34 mouse cellular contexts compared by ENCODE assay signal in genomic region chr2:127548342-127549074, GRCm38 (mm10). TPM values are rescaled to one million over a fixed set of nuclear protein-coding genes. Genes with fewer than 3 reads are reported as not detected.
DNase-seq lines count a peak whose midpoint lies in the region; ATAC-seq and TF ChIP-seq lines count a peak whose summit lies in the region.
"Had no signal": no experiment of that assay in that cellular context is flagged by ENCODE, and none has a peak within 500 bp of the region (broad histone marks: within the 10 kb centered on the region; RNA-seq: fewer than 3 reads in every experiment).

No protein-coding gene starts in this region.

- peaks cover 9% of the 10 kb centered on the region for H3K4me1 ChIP-seq in heart, embryonic 10.5 days
- H3K4me1 ChIP-seq in liver, embryonic 14.5 days (replicated peaks; ENCODE audit: control insufficient read depth in 2 of 2, insufficient read depth in 2 of 2, low read length in 1 of 2) = peaks cover 0 to 8% of the 10 kb centered on the region in 2 experiments; a peak in 3 of 4 replicates
- H3K4me1 ChIP-seq: embryonic facial prominence, embryonic 13.5 days; forebrain, embryonic 13.5 days; hindbrain, embryonic 15.5 days; limb, embryonic 13.5 days; megakaryocyte, embryonic 14.5 days; stomach, embryonic 15.5 days had no signal

- no peaks in the 10 kb centered on the region for H3K9me3 ChIP-seq in heart, embryonic 10.5 days
- H3K9me3 ChIP-seq in liver, embryonic 14.5 days (ENCODE audit: control insufficient read depth, low read length) = no peaks in the 10 kb centered on the region
- H3K9me3 ChIP-seq: embryonic facial prominence, embryonic 13.5 days; forebrain, embryonic 13.5 days; hindbrain, embryonic 10.5 days; hindbrain, embryonic 15.5 days; limb, embryonic 13.5 days; stomach, embryonic 15.5 days had no signal

- no peak overlapping the region for H3K27ac ChIP-seq in heart, embryonic 10.5 days
- H3K27ac ChIP-seq in liver, embryonic 14.5 days = peak overlapping the region; percentile 36
- H3K27ac ChIP-seq: embryonic facial prominence, embryonic 13.5 days; forebrain, embryonic 13.5 days; hindbrain, embryonic 10.5 days; hindbrain, embryonic 15.5 days; kidney, postnatal 0 days; limb, embryonic 13.5 days; stomach, embryonic 15.5 days had no signal

- H3K4me3 ChIP-seq in heart, embryonic 10.5 days = no peak overlapping the region
- H3K4me3 ChIP-seq in liver, embryonic 14.5 days (ENCODE audit: insufficient read depth in 1 of 2, low read depth in 2 of 2, low read length in 2 of 2) = no peak overlapping the region
- H3K4me3 ChIP-seq: embryonic facial prominence, embryonic 13.5 days; erythroblast, embryonic 14.5 days; forebrain, embryonic 13.5 days; hindbrain, embryonic 10.5 days; hindbrain, embryonic 15.5 days; limb, embryonic 13.5 days; megakaryocyte, embryonic 14.5 days; stomach, embryonic 15.5 days had no signal

- 0 out of 2 replicates have a peak overlapping the region, but pooled peaks have one; percentile 18 for H3K9ac ChIP-seq in liver, embryonic 14.5 days (replicated peaks)
- H3K9ac ChIP-seq: embryonic facial prominence, embryonic 13.5 days; forebrain, embryonic 13.5 days; hindbrain, embryonic 15.5 days; limb, embryonic 13.5 days; lung, embryonic 14.5 days; stomach, embryonic 15.5 days had no signal

- DNase-seq in heart, adult 11 months = peak; percentile 21
- DNase-seq in heart, embryonic 10.5 days (ENCODE audit: low spot score) = no peak
- DNase-seq in c-Kit-positive CD71-positive TER-119-positive erythroid progenitor cells, embryonic 14.5 days (ENCODE audit: low spot score) = peak; percentile 42
- DNase-seq in liver, embryonic 14.5 days (ENCODE audit: low read depth in 3 of 3, low spot score in 3 of 3) = peak; percentile 48 to 56 (median 50)
- no peak for DNase-seq in frontal cortex, adult 2 months (ENCODE audit: extremely low spot score in 1 of 2, low spot score in 1 of 2)
- no peak for DNase-seq in lung, postnatal 4 days
- no peak for DNase-seq in frontal cortex, postnatal 10 days (ENCODE audit: low spot score in 2 of 2)
- DNase-seq: adrenal gland, adult 2 months; adrenal gland, postnatal 36 days; cerebellum, adult 11 months; heart, postnatal 14 days; kidney, adult 8-10 months; kidney, postnatal 4 days; lung, embryonic 14.5 days; lung, postnatal 14 days; midbrain, embryonic 14.5 days; retina, postnatal 1 day; right cerebral cortex, postnatal 14 days had no signal

- H3K36me3 ChIP-seq in heart, embryonic 10.5 days = no peaks in the 10 kb centered on the region
- H3K36me3 ChIP-seq in liver, embryonic 14.5 days (replicated peaks; ENCODE audit: control insufficient read depth, insufficient read depth, low read depth) = no peaks in the 10 kb centered on the region
- H3K36me3 ChIP-seq: embryonic facial prominence, embryonic 13.5 days; hindbrain, embryonic 10.5 days; hindbrain, embryonic 15.5 days; limb, embryonic 13.5 days; stomach, embryonic 15.5 days had no signal

- ATAC-seq in liver, embryonic 14.5 days (ENCODE audit: insufficient read depth) = peak; percentile 89
- peak; percentile 75 for ATAC-seq in megakaryocyte-erythroid progenitor cell, adult 5-6 weeks (replicated peaks; ENCODE audit: low FRiP score, low TSS enrichment, poor library complexity, severe bottlenecking)
- ATAC-seq: forebrain, embryonic 13.5 days had no signal

- TF ChIP-seq EP300 in liver, embryonic 14.5 days (IDR thresholded peaks at IDR 0.05; ENCODE audit: low read depth) = peak; percentile 58

- WGBS in heart, embryonic 10.5 days = 68% methylated on average over 5 of the region's 5 CpGs
- WGBS in liver, embryonic 14.5 days (ENCODE audit: insufficient replicate concordance) = 20% methylated on average over 5 of the region's 5 CpGs

- no peak for TF ChIP-seq CTCF in liver, embryonic 14.5 days (IDR thresholded peaks at IDR 0.05; ENCODE audit: low read depth)

- H3K27me3 ChIP-seq in heart, embryonic 10.5 days (ENCODE audit: insufficient read depth, poor library complexity, severe bottlenecking) = peaks cover 29% of the 10 kb centered on the region
- H3K27me3 ChIP-seq in liver, embryonic 14.5 days (ENCODE audit: control insufficient read depth, insufficient read depth, low read length) = no peaks in the 10 kb centered on the region
- H3K27me3 ChIP-seq: stomach, embryonic 15.5 days had no signal

- H3K4me2 ChIP-seq in liver, embryonic 14.5 days (ENCODE audit: low read depth) = peak overlapping the region; percentile 26
- H3K4me2 ChIP-seq: embryonic facial prominence, embryonic 13.5 days; forebrain, embryonic 13.5 days; hindbrain, embryonic 15.5 days; limb, embryonic 13.5 days; lung, embryonic 14.5 days; stomach, embryonic 15.5 days had no signal

RNA-seq across cellular contexts. Expression of gene Prom2, which starts 7.2 kb away (rescaled TPM):
- 0.33 and 1.2 TPM in 2 replicates for polyA plus RNA-seq in heart, embryonic 10.5 days (2016; fragmentation: Nextera tagmentation; extraction: Ambion mirVana)
- polyA plus RNA-seq in liver, embryonic 14.5 days (2012; rRNA removed) = 0.01 TPM in 1 of 2 replicates, not detected in the other
- not detected in 2 replicates for polyA plus RNA-seq in liver, embryonic 14.5 days (2014; fragmentation: Nextera tagmentation; extraction: Ambion mirVana)
- total RNA-seq in megakaryocyte-erythroid progenitor cell, adult 5-6 weeks (2014; fragmentation: Nextera tagmentation) = not detected in 2 replicates
- total RNA-seq in megakaryocyte-erythroid progenitor cell, adult 5-6 weeks (2017) = not detected in 2 replicates
- polyA plus RNA-seq in frontal cortex, adult 2 months (2012; rRNA removed) = 0.29 and 0.50 TPM in 2 replicates
- total RNA-seq: common myeloid progenitor, adult 5-6 weeks; gastrocnemius, adult 8-10 months; gastrocnemius, postnatal 4 days; heart, postnatal 14 days; monocyte, adult 5-6 weeks had no signal
- polyA plus RNA-seq: erythroblast, embryonic 14.5 days; forebrain, embryonic 13.5 days; heart, embryonic 14.5 days; midbrain, embryonic 14.5 days; neural tube, embryonic 14.5 days had no signal

RNA-seq across cellular contexts. Expression of gene Kcnip3, which starts 26.6 kb away (rescaled TPM):
- 1.7 and 2.1 TPM in 2 replicates for polyA plus RNA-seq in heart, embryonic 10.5 days (2016; fragmentation: Nextera tagmentation; extraction: Ambion mirVana)
- polyA plus RNA-seq in liver, embryonic 14.5 days (2012; rRNA removed) = 0.36 and 0.38 TPM in 2 replicates
- 0.42 and 0.59 TPM in 2 replicates for polyA plus RNA-seq in liver, embryonic 14.5 days (2014; fragmentation: Nextera tagmentation; extraction: Ambion mirVana)
- total RNA-seq in megakaryocyte-erythroid progenitor cell, adult 5-6 weeks (2014; fragmentation: Nextera tagmentation) = not detected in 2 replicates
- 0.15 TPM in 1 of 2 replicates, not detected in the other for total RNA-seq in megakaryocyte-erythroid progenitor cell, adult 5-6 weeks (2017)
- 87.8 and 92.9 TPM in 2 replicates for polyA plus RNA-seq in frontal cortex, adult 2 months (2012; rRNA removed)

RNA-seq across cellular contexts. Expression of gene Zfp661, which starts 38.4 kb away (rescaled TPM):
- 2.8 and 4.4 TPM in 2 replicates for polyA plus RNA-seq in heart, embryonic 10.5 days (2016; fragmentation: Nextera tagmentation; extraction: Ambion mirVana)
- 1.0 and 1.1 TPM in 2 replicates for polyA plus RNA-seq in liver, embryonic 14.5 days (2012; rRNA removed)
- 0.83 and 0.86 TPM in 2 replicates for polyA plus RNA-seq in liver, embryonic 14.5 days (2014; fragmentation: Nextera tagmentation; extraction: Ambion mirVana)
- total RNA-seq in megakaryocyte-erythroid progenitor cell, adult 5-6 weeks (2014; fragmentation: Nextera tagmentation) = 4.5 and 6.5 TPM in 2 replicates
- 4.5 and 6.2 TPM in 2 replicates for total RNA-seq in megakaryocyte-erythroid progenitor cell, adult 5-6 weeks (2017)
- 9.0 and 9.3 TPM in 2 replicates for polyA plus RNA-seq in frontal cortex, adult 2 months (2012; rRNA removed)
- polyA plus RNA-seq: erythroblast, embryonic 14.5 days had no signal

RNA-seq across cellular contexts. Expression of gene Mrps5, which starts 38.5 kb away (rescaled TPM):
- 155 and 156 TPM in 2 replicates for polyA plus RNA-seq in heart, embryonic 10.5 days (2016; fragmentation: Nextera tagmentation; extraction: Ambion mirVana)
- 25.2 and 46.4 TPM in 2 replicates for polyA plus RNA-seq in liver, embryonic 14.5 days (2012; rRNA removed)
- 80.1 and 80.3 TPM in 2 replicates for polyA plus RNA-seq in liver, embryonic 14.5 days (2014; fragmentation: Nextera tagmentation; extraction: Ambion mirVana)
- total RNA-seq in megakaryocyte-erythroid progenitor cell, adult 5-6 weeks (2014; fragmentation: Nextera tagmentation) = 74.2 and 98.4 TPM in 2 replicates
- total RNA-seq in megakaryocyte-erythroid progenitor cell, adult 5-6 weeks (2017) = 164 and 215 TPM in 2 replicates
- polyA plus RNA-seq in frontal cortex, adult 2 months (2012; rRNA removed) = 113 and 115 TPM in 2 replicates

Comparison
In these comparisons a context has a peak if more than half of its experiments do, and no peak if none do; other contexts are left out.
1. DNase-seq: peak in heart, adult 11 months (single experiment), c-Kit-positive CD71-positive TER-119-positive erythroid progenitor cells, embryonic 14.5 days (single experiment) and liver, embryonic 14.5 days (3 of 3); none in heart, embryonic 10.5 days (single experiment), frontal cortex, adult 2 months (0 of 2), lung, postnatal 4 days (0 of 2) and frontal cortex, postnatal 10 days (0 of 2).
2. RNA of gene Kcnip3, which starts 26.6 kb away (polyA plus RNA-seq): 87.8 to 92.9 TPM in frontal cortex, adult 2 months; 1.7 to 2.1 TPM in heart, embryonic 10.5 days and 0.36 to 0.59 TPM in liver, embryonic 14.5 days; every median in the first group is over 10 times any median in the second.